Mouse (Mus musculus): ENCODE measurements around the gene Polr3c.
"Not testable (repeated sequence)": the region's sequence is repeated elsewhere in the genome, so short reads cannot be mapped to it uniquely, and the experiment has no call there.

The Polr3c gene

GRCm38 (mm10) chr3:96678456-96678855 lies 49.0 kb downstream of the Polr3c start:
- no peak for DNase-seq (ENCODE audit: low read depth, low spot score)

- DNase-seq (ENCODE audit: low read depth, low spot score) = no peak
Observed at GRCm38 (mm10) chr3:96675690-96676089, 51.7 kb downstream of the Polr3c start.

- DNase-seq (ENCODE audit: low read depth, low spot score) = no peak
Observed at GRCm38 (mm10) chr3:96675171-96675570, 52.3 kb downstream of the Polr3c start.

- DNase-seq (ENCODE audit: low read depth, low spot score) = no peak
Observed at GRCm38 (mm10) chr3:96674442-96674841, 53.0 kb downstream of the Polr3c start.

- no peak for DNase-seq (ENCODE audit: low read depth, low spot score)
Observed at GRCm38 (mm10) chr3:96673514-96673913, 53.9 kb downstream of the Polr3c start.

- DNase-seq (ENCODE audit: low read depth, low spot score) = no peak
Observed at GRCm38 (mm10) chr3:96671519-96671918, 55.9 kb downstream of the Polr3c start.

- peak; percentile 22 for DNase-seq (ENCODE audit: low read depth, low spot score)
Observed at GRCm38 (mm10) chr3:96669727-96670468, 57.5 kb downstream of the Polr3c start, which contains the start of gene Ankrd35. Gene Ankrd35, plus strand, starts transcription at chr3:96670131.

- no peak for DNase-seq (ENCODE audit: low read depth, low spot score)
Observed at GRCm38 (mm10) chr3:96668424-96669067, 58.9 kb downstream of the Polr3c start.

GRCm38 (mm10) chr3:96667316-96667715 lies 60.1 kb downstream of the Polr3c start:
- DNase-seq (ENCODE audit: low read depth, low spot score) = no peak

GRCm38 (mm10) chr3:96666916-96667315 lies 60.5 kb downstream of the Polr3c start:
- DNase-seq (ENCODE audit: low read depth, low spot score) = no peak

GRCm38 (mm10) chr3:96665732-96666363 lies 61.6 kb downstream of the Polr3c start:
- not testable (repeated sequence) for DNase-seq (ENCODE audit: low read depth, low spot score)

- no peak for DNase-seq (ENCODE audit: low read depth, low spot score)
Observed at GRCm38 (mm10) chr3:96663432-96664239, 63.8 kb downstream of the Polr3c start.

- no peak for DNase-seq (ENCODE audit: low read depth, low spot score)
Observed at GRCm38 (mm10) chr3:96662731-96663316, 64.6 kb downstream of the Polr3c start.

All from c-Kit-negative CD71-positive TER-119-positive erythroid progenitor cells, embryonic 14.5 days (primary cell).